Mouse (Mus musculus): ENCODE measurements around the gene Vps53.

DNA sequence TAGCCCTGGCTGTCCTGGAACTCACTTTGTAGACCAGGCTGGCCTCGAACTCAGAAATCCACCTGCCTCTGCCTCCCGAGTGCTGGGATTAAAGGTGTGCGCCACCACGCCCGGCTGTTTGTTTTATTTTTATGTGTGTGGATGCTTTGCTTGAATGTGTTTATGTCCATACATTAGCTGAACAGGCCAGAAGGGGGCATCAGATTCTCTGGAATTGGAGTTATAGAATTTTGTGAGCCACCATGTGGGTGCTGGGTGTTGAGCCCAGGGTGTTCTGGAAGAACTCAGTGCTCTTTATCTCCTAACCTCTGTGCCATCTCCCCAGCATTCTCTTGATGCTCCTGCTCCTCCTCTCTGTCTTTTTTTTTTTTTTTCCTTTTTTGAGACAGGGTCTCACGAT lies 7.5 kb upstream of the Vps53 start:
- TF ChIP-seq CTCF (IDR thresholded peaks at IDR 0.05; ENCODE audit: low read depth, low read length): no peak
- no peak for TF ChIP-seq POLR2A (IDR thresholded peaks at IDR 0.05; ENCODE audit: extremely low read depth, insufficient read depth, low read length)
